Mouse (Mus musculus): ENCODE measurements around the gene Hpse2.
"Not testable (repeated sequence)": the region's sequence is repeated elsewhere in the genome, so short reads cannot be mapped to it uniquely, and the experiment has no call there.

Gene Hpse2

GRCm38 (mm10) chr19:43388017-43388904 lies at the start of gene Hpse2:
Gene Hpse2, minus strand, starts transcription at chr19:43388355.
- in situ Hi-C loops (cut with MboI), result loop anchor here (10.0 kb wide), 1 partner anchor 593 kb away; no protein-coding TSS in a partner anchor

DNA sequence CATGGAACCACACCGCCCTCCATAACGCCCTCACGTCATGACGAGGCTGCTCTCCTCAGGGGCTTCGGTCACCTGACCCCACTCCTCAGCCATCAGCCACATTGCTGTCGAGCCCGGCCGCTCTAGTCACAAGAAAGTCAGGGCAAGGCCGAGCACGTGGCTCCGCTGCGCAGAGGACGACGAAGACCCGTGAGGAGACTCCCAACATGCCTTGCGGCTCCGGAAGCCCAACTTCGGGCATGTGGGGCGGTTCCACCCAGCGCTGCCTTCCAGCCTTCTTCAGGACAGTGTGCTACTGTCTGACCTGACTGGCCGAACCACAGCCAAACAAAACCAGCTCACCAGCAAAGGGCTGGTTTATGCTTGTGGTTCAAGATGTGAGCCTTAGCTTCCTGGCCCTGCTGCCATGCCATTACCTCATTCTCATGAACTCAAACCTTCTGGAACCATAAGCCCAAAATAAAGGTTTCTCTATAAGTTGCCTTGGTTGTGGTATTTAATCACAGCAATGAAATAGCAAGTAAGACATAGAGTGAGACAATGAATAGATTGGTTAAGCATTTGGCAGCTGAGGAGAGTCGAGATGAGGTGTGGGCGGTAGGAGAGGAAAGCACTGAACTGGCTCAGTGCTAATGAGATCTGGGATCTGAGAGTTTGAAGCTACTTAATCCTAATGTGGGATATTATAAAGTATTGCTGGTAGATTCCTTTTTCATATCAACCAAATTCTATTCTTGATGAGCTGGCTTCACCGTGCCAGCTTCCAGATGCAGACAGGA lies 39.5 kb upstream of the Hpse2 start:
- in situ Hi-C loops (cut with MboI), result no loop called here

DNA sequence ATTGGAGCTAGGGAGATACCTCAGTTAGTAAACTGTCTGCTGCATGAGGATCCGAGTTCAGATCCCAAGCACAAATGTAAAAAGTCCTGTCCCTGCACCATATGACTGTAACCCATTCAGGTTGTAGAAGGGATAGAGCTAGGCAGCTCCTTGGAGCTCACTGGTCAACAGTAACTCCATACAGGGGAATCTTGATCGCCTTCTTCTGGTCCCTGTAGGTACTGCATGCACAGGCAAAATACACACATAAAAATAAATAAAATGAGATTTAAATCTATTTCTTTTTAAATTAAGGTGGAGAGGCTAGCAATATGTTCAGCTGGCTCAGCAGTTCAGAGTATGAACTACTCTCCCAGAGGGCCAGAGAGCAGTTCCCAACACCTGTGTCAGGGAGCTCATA lies 35.9 kb upstream of the Hpse2 start:
- in situ Hi-C loops (cut with MboI), result no loop called here

DNA sequence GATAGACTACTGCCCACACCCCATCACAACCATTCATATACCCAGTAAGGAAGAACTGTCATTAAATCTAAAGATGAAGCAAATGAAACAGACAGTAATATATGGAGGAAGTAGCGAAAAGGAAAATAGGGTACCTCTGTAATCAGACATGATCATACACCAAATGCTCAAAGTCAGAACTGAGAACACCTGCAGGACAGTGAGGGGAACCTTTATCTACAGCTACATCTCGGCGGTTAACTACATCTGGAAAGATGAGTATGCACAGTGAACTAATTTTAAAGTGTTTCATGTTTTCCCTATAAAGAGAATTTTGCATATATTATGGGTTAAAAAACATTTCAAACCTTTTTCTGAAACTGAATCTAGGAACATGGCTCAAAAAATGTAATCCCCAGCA lies 32.4 kb upstream of the Hpse2 start:
- in situ Hi-C loops (cut with MboI), result no loop called here

- in situ Hi-C loops (cut with MboI), result no loop called here
Measured at GRCm38 (mm10) chr19:43415565-43415964, 27.4 kb upstream of the Hpse2 start.

DNA sequence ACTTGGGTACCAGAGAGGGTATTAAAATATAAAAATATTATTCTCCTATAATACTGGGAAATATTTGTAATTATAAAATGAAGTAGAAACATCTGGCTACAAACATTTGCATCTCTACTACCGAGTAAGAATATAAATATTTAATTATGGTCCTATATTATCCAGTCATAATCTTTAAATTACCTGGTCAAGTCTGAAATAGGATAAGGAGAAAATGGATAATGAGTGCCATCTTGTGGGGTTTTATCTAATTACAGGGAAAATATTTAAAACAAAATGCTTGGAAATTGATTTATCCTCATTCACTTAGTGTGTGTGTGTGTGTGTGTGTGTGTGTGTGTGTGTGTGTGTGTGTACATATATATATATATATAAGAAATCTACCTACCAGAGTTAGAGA lies 19.0 kb upstream of the Hpse2 start:
- in situ Hi-C loops (cut with MboI), result no loop called here

- in situ Hi-C loops (cut with MboI), result no loop called here
Measured at GRCm38 (mm10) chr19:43396327-43396726, 8.2 kb upstream of the Hpse2 start.

GRCm38 (mm10) chr19:43387071-43387770 lies 934 bp downstream of the Hpse2 start:
- in situ Hi-C loops (cut with MboI), result loop anchor here (10.0 kb wide), 1 partner anchor 592 kb away; no protein-coding TSS in a partner anchor

DNA sequence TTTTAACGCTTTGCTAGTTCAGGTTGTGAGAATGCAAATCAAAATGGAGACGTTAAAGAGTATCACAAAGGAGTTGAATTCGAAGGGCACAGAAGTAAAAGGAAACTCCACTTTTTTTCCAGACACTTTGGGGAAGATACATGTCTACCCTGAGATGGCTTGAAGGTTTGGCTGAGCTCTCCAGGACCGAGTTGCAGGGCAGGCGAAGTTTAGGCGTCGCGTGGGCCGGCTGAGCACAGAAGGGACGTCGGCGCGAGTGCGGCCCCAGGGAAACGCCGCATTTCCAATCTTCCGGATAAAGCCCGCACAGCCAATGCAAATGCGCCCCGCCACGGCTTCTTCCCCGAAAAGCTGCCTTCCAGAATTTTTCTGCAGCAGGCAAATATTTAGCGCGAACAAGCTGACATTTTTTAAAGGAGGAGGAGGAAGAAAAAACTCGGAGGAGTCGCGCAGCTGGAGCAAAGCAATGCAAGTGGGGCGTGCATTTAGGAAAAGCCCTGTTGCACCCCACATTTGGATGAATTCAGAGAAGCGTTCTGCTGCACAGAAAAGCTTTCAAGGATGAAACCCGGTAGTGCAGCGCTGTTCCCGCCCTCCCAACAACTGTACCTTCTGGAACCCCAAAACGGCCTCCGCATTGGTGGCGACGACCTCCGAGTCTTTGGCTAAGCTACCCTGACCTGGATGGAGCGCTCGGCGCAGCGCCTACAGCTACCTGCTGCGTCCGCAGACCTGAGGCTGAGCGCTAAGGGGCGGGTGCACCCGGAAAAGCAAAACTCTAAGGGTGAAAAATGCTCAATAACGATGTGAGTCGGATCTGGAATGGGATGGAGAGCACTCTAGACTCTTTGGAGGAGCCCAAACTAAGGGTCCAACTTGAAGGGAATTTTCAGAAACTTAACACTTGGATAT lies 1.9 kb downstream of the Hpse2 start:
- in situ Hi-C loops (cut with MboI), result loop anchor here (10.0 kb wide), 1 partner anchor 591 kb away; no protein-coding TSS in a partner anchor

DNA sequence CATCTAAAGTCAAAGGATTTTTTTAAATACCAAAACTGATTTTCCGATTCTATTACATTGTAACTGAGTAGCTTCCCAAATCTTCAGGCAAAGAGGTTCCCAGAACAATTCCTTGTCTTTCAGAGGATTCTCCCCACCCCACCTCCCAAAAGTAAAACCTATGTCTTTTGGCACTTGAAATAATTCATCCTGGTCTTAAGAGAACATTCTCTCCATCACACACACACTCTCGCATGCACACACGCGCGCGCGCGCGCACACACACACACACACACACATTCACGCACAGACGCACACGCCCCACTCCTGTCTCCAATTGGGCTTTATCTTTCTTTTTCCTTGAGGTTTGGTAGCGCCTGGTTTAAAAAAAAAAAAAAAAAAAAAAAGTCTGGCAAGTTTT lies 2.7 kb downstream of the Hpse2 start:
- in situ Hi-C loops (cut with MboI), result loop anchor here (10.0 kb wide), 1 partner anchor 591 kb away; no protein-coding TSS in a partner anchor

GRCm38 (mm10) chr19:43384978-43385431 lies 3.1 kb downstream of the Hpse2 start:
- in situ Hi-C loops (cut with MboI), result loop anchor here (10.0 kb wide), 1 partner anchor 590 kb away; no protein-coding TSS in a partner anchor

GRCm38 (mm10) chr19:43384346-43384977 lies 3.7 kb downstream of the Hpse2 start:
- in situ Hi-C loops (cut with MboI), result loop anchor here (10.0 kb wide), 1 partner anchor 590 kb away; no protein-coding TSS in a partner anchor

DNA sequence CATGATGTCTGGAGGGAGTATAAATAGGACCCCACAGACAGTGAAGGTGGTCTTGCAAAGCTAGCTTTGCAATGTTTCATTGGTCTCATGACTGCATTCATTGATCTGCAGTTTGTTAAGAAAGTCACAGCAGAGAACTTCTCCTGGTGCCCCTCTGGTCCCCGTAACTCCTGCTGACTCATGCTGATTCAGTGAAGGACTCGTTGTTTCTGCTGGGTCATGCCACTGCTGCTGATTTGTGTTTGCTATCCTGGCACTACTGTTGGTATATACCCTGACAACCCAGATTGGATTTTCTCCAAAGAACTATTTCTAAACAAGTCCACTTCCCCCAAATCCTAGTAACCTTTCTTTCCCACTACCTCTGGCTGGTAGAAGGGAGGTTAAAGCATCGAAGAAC lies 29.3 kb downstream of the Hpse2 start:
- in situ Hi-C loops (cut with MboI), result no loop called here

- in situ Hi-C loops (cut with MboI), result no loop called here
Measured at GRCm38 (mm10) chr19:43311125-43311524, 77.0 kb downstream of the Hpse2 start.

DNA sequence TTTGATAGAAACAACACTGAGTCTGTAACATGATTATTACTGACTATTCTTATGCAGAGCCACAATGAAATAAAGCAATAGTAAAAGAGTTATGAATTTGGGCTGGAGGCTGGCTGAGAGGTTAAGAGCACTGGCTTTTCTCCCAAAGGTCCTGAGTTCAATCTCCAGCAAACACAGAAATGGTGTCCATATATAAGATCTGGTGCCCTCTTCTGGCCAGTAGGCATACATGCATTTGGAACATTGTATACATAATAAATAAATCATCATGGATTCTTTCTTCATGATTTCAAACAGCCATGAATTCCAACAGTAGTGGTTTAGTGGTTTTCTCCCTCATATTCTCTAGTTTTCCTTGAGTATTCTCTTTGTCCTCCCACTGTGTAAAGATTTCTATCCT lies 81.4 kb downstream of the Hpse2 start:
- in situ Hi-C loops (cut with MboI), result no loop called here

- in situ Hi-C loops (cut with MboI), result not testable (repeated sequence)
Measured at GRCm38 (mm10) chr19:43281336-43281735, 106.8 kb downstream of the Hpse2 start.

DNA sequence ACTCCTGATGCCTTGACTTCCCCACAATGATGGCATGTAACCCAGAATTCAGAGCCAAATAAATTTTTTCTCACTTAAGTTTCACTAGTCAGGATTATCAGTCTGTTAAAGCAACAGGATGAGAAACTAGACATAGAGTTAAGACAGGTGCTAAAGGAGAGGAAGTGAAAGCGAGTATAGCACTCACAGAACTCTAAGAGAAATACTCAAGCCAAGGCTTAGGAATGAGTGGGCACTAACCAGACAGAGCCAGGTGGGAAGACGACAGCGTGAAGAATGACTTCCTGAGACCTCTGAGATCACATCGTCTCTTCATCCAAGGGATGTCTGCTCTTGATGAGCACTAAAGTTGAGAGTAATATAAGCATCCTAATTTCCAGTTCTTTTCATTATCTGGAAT lies 144.2 kb downstream of the Hpse2 start:
- in situ Hi-C loops (cut with MboI), result no loop called here

- in situ Hi-C loops (cut with MboI), result no loop called here
Measured at GRCm38 (mm10) chr19:43231711-43232110, 156.4 kb downstream of the Hpse2 start.

GRCm38 (mm10) chr19:43193562-43193961 lies 194.6 kb downstream of the Hpse2 start:
- in situ Hi-C loops (cut with MboI), result no loop called here

- in situ Hi-C loops (cut with MboI), result no loop called here
Measured at GRCm38 (mm10) chr19:43175437-43175965, 212.7 kb downstream of the Hpse2 start.

Data from mature B cell (primary cell).